Mouse (Mus musculus) myocyte (in vitro differentiated cells): ENCODE measurements at regions not wholly inside any gene's neighbourhood (a gene's known extent, or its start where the extent isn't known, plus 50 kb on each side); places are given as distances from the start of the nearest gene placed in this dataset.

Experiments used
- CEBPB ChIP-seq: IDR thresholded peaks from 2 replicates; pipeline ENCODE4 v1.6.1; 2011; ENCODE audit warnings: mild to moderate bottlenecking, moderate library complexity; ENCODE audit not compliant: poor library complexity, insufficient read depth, severe bottlenecking
- MYOD1 ChIP-seq, 3 experiments: IDR thresholded peaks; one replicate each; pipeline ENCODE4 v1.6.1; 2011; ENCODE audit warnings: control low read depth in 2 of 3, low read depth in 2 of 3, mild to moderate bottlenecking in 2 of 3, moderate library complexity in 1 of 3; ENCODE audit not compliant: insufficient read length in 2 of 3, control insufficient read depth in 1 of 3
- POLR2A ChIP-seq: IDR thresholded peaks from one replicate; pipeline ENCODE4 v1.6.1; 2011; ENCODE audit warnings: low read depth, mild to moderate bottlenecking, control low read depth, moderate library complexity; ENCODE audit not compliant: insufficient read length
- POLR2AphosphoS2 ChIP-seq: IDR thresholded peaks from one replicate; pipeline ENCODE4 v1.6.1; 2011; ENCODE audit warnings: low read depth, control low read depth; ENCODE audit not compliant: insufficient read length
- REST ChIP-seq: IDR thresholded peaks from one replicate; pipeline ENCODE4 v1.6.1; 2011; ENCODE audit warnings: mild to moderate bottlenecking, control low read depth, moderate library complexity; ENCODE audit not compliant: insufficient read depth, insufficient read length

DNA sequence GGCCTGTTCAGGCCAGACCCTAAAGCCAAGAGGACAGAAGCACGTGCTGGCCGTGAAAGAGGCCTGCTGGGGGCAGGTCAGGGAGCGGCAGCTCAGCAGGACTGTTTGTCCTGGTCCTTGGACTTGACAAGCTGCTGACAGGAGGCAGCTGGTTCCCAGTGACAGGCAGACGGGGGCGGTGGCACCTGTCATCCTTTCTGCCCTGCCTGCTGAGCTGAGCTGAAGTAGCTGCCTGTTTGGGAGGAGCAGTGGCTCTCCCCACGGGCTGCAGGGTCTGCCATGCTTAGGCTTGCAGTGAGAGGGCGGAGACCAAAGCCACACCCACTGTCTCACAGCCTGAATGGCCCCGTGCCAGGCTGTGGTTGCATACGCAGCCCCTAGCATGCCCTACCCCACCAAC, 50.4 kb upstream of the Otos start:
- TF ChIP-seq CEBPB (no peak), REST (no peak), POLR2AphosphoS2 (no peak), MYOD1 (IDR thresholded peaks at IDR 0.05; ENCODE audit: control insufficient read depth in 1 of 3, insufficient read length in 2 of 3, low read depth in 2 of 3) (peak; percentile 96 to 100 (median 100)), POLR2A (peak; percentile 46)
